Mouse (Mus musculus) neural tube, embryonic 11.5 days (tissue): ENCODE data around the gene F11r. TPM values are rescaled to one million over a fixed set of nuclear protein-coding genes. Genes with fewer than 3 reads are reported as not detected.
"Not testable (repeated sequence)": the region's sequence is repeated elsewhere in the genome, so short reads cannot be mapped to it uniquely, and the experiment has no call there.

ENCODE experiments used
- ATAC-seq: fragments of 200-750 bp; cut with Nextera tagmentation; 2 replicates; pipeline ENCODE4 v1.8.0; 2017; ENCODE audit warnings: moderate number of reproducible peaks, mild to moderate bottlenecking, moderate TSS enrichment, moderate library complexity; ENCODE audit not compliant: insufficient read depth, low FRiP score, low TSS enrichment
- DNase-seq: peaks from one replicate; pipeline ENCODE4 v3.0.0-alpha.2; 2015; ENCODE audit warnings: low spot score
- H3K27ac ChIP-seq: fragments of 300-500 bp; sonication (generic); 2 replicates; pipeline ENCODE4 v1.5.1; 2014; ENCODE audit warnings: low read depth, mild to moderate bottlenecking, low read length
- H3K27me3 ChIP-seq: fragments of 300-500 bp; sonication (generic); 2 replicates; pipeline ENCODE4 v1.6.1; 2014; ENCODE audit warnings: mild to moderate bottlenecking, low read length, mixed read lengths; ENCODE audit not compliant: control insufficient read depth, insufficient read depth
- H3K36me3 ChIP-seq: fragments of 300-500 bp; sonication (generic); 2 replicates; pipeline ENCODE4 v1.6.1; 2014; ENCODE audit warnings: mild to moderate bottlenecking, low read length, moderate library complexity, mixed read lengths; ENCODE audit not compliant: control insufficient read depth, insufficient read depth
- H3K4me1 ChIP-seq: fragments of 300-500 bp; sonication (generic); 2 replicates; pipeline ENCODE4 v1.6.1; 2014; ENCODE audit warnings: low read length, mixed read lengths; ENCODE audit not compliant: control insufficient read depth, insufficient read depth
- H3K4me2 ChIP-seq: fragments of 300-500 bp; sonication (generic); 2 replicates; pipeline ENCODE4 v1.6.1; 2014; ENCODE audit warnings: low read depth, mild to moderate bottlenecking, moderate library complexity
- H3K4me3 ChIP-seq: fragments of 300-500 bp; sonication (generic); 2 replicates; pipeline ENCODE4 v1.5.1; 2014; ENCODE audit warnings: low read depth, low read length
- H3K9ac ChIP-seq: fragments of 300-500 bp; sonication (generic); 2 replicates; pipeline ENCODE4 v1.6.1; 2014; ENCODE audit warnings: mild to moderate bottlenecking, low read length
- H3K9me3 ChIP-seq: fragments of 300-500 bp; sonication (generic); 2 replicates; pipeline ENCODE4 v1.6.1; 2016; ENCODE audit warnings: low read length; ENCODE audit not compliant: control insufficient read depth
- WGBS: fragments of 180-500 bp; shearing (Covaris S2); extraction: QIAGEN DNeasy Blood & Tissue Kit; methylation state at CpG from one replicate; pipeline ENCODE4 v1.1.7; 2014; 5-methylcytosine and 5-hydroxymethylcytosine counted together
- polyA plus RNA-seq: library from polyadenylated mRNA; unstranded; fragments of >200 nt; fragmentation: Nextera tagmentation; extraction: Ambion mirVana; gene quantifications from 2 replicates; pipeline ENCODE4 v1.2.1, GENCODE M21; 2014

Gene F11r
- polyA plus RNA-seq, 1 experiment from 2014 or later: 21.0 TPM

- Histone ChIP-seq H3K27ac (no peak overlapping the region), H3K27me3 (no peaks in the 10 kb centered on the region), H3K36me3 (no peaks in the 10 kb centered on the region), H3K4me1 (no peaks in the 10 kb centered on the region), H3K9me3 (no peaks in the 10 kb centered on the region), H3K4me2 (no peak overlapping the region), H3K9ac (no peak overlapping the region), H3K4me3 (no peak overlapping the region)
- ATAC-seq (no peak), DNase-seq (no peak)
- 90% methylated on average over 5 of the region's 5 CpGs for WGBS
Observed at GRCm38 (mm10) chr1:171470896-171471295, 33.6 kb downstream of the F11r start.

GRCm38 (mm10) chr1:171471452-171471851 lies 34.1 kb downstream of the F11r start:
- WGBS: 48% methylated on average over 1 of the region's 1 CpGs

GRCm38 (mm10) chr1:171471941-171472340 lies 34.6 kb downstream of the F11r start:
- H3K9me3 ChIP-seq, H3K4me3 ChIP-seq, DNase-seq, H3K4me2 ChIP-seq, H3K4me1 ChIP-seq, H3K36me3 ChIP-seq, H3K27ac ChIP-seq, H3K27me3 ChIP-seq, H3K9ac ChIP-seq, ATAC-seq: not testable (repeated sequence)
- WGBS: 90% methylated on average over 8 of the region's 8 CpGs

More at GRCm38 (mm10) chr1:171471452-171471851, 34.1 kb downstream of the F11r start:
- no peak for DNase-seq
- Histone ChIP-seq H3K27ac (no peak overlapping the region), H3K9ac (no peak overlapping the region), H3K4me3 (no peak overlapping the region), H3K4me1 (no peaks in the 10 kb centered on the region), H3K4me2 (no peak overlapping the region), H3K9me3 (no peaks in the 10 kb centered on the region), H3K36me3 (no peaks in the 10 kb centered on the region), H3K27me3 (no peaks in the 10 kb centered on the region)
- ATAC-seq: no peak

DNA sequence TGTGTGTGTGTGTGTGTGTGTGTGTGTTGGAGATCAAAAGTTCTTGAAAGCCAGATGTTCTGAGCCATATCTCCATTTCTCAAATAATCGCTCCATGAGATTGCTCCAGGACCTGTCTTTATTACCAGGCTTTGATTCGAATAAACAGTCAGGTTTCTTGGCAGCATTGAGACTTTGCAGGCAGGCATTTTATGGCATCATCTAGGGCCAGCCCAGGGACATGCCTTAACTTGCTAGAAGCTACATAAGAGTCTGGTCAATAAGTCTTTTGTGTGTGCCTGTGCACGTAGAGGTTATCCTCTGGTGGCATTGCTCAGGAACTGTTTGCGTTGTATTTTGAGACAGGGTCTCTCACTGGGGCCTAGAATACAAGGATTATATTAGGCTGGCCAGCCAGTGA lies 36.2 kb downstream of the F11r start:
- H3K4me3 ChIP-seq: no peak overlapping the region
- no peaks in the 10 kb centered on the region for H3K27me3 ChIP-seq
- H3K9ac ChIP-seq: no peak overlapping the region
- no peak overlapping the region for H3K27ac ChIP-seq
- H3K9me3 ChIP-seq: no peaks in the 10 kb centered on the region
- whole genome bisulfite sequencing: 73% methylated on average over 4 of the region's 4 CpGs
- ATAC-seq (no peak), DNase-seq (no peak)
- H3K4me2 ChIP-seq: no peak overlapping the region
- H3K36me3 ChIP-seq: no peaks in the 10 kb centered on the region
- no peaks in the 10 kb centered on the region for H3K4me1 ChIP-seq

GRCm38 (mm10) chr1:171473920-171474640 lies 36.7 kb downstream of the F11r start:
- Histone ChIP-seq H3K36me3 (no peaks in the 10 kb centered on the region), H3K4me2 (no peak overlapping the region), H3K9me3 (no peaks in the 10 kb centered on the region), H3K4me3 (no peak overlapping the region), H3K4me1 (no peaks in the 10 kb centered on the region), H3K27ac (no peak overlapping the region), H3K27me3 (no peaks in the 10 kb centered on the region), H3K9ac (no peak overlapping the region)
- WGBS: 79% methylated on average over 9 of the region's 9 CpGs
- ATAC-seq (no peak), DNase-seq (no peak)

- H3K36me3 ChIP-seq: no peaks in the 10 kb centered on the region
- no peaks in the 10 kb centered on the region for H3K4me1 ChIP-seq
- H3K4me3 ChIP-seq: no peak overlapping the region
- no peak overlapping the region for H3K27ac ChIP-seq
- H3K9me3 ChIP-seq: no peaks in the 10 kb centered on the region
- 82% methylated on average over 8 of the region's 8 CpGs for WGBS
- DNase-seq (no peak), ATAC-seq (no peak)
- no peaks in the 10 kb centered on the region for H3K27me3 ChIP-seq
- no peak overlapping the region for H3K4me2 ChIP-seq
- H3K9ac ChIP-seq: no peak overlapping the region
Observed at GRCm38 (mm10) chr1:171477123-171477522, 39.8 kb downstream of the F11r start.

DNA sequence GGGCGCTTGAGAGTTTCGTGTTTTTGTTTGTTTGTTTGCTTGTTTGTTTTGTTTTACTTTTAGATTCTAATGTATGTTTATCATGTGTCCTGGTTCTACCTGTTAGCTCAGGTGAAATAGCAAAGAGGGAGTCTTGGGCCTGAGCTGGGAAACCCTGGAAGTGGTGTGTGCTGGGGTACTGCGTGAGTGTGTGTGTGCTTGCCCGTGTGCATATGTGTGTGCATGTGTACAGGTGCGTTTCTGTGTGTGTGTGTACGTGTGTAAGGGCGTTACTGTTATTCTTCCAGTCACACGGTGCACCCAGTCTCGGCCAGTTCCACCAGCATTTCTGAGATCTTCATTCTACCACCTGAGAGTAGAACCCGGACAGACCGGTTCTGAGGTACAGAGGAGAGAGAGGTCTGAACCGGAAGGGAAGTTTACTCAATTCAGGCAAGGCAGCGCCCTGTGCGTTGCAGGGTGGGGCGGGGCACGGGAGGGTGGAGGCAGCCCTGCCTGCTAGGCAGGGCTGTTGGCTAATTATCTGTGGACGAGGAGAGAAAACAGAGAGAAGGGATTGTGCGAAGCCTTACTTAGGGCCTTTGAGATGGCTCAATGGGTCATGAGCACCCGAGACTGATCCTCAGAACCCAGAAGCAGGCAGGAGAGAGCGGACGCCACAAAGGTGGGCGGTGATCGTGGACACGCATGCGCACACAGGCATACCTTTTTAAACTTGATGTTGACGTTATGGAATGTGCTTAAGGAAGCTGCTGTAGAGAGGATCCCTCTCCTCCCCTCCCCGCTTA lies 40.6 kb downstream of the F11r start:
- no peak overlapping the region; the same call in 1 of the 2 replicates for H3K9ac ChIP-seq
- WGBS: 67% methylated on average over 27 of the region's 27 CpGs
- DNase-seq: no peak
- H3K4me2 ChIP-seq: peak overlapping the region; percentile 39
- H3K4me3 ChIP-seq: peak overlapping the region; percentile 18; the same call in 1 of the 2 replicates
- no peaks in the 10 kb centered on the region for H3K9me3 ChIP-seq
- H3K27ac ChIP-seq: no peak overlapping the region
- H3K4me1 ChIP-seq: no peaks in the 10 kb centered on the region
- no peaks in the 10 kb centered on the region for H3K36me3 ChIP-seq
- H3K27me3 ChIP-seq: no peaks in the 10 kb centered on the region
- ATAC-seq: no peak

DNA sequence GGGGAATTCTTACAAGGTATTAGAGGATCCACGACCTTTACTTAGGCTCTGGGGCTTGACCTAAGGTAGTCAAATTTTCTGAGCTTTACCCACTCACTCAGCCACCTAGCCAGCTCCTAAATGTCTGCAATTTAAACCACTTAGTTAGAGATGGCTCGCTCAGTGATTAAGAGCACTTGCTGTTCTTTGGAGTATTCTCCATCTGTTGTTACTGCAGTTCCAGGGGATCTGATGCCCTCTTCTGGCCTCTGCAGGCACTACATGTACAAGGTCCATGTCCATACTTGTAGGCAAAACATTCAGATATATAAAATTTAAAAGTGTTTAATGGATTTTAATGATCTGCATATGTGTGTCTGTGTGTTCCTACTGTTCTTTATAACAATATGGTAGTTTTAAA lies 41.6 kb downstream of the F11r start:
- H3K4me1 ChIP-seq: no peaks in the 10 kb centered on the region
- no peak overlapping the region for H3K4me3 ChIP-seq
- 50% methylated on average over 2 of the region's 2 CpGs for WGBS
- ATAC-seq (no peak), DNase-seq (peak; percentile 33)
- no peak overlapping the region for H3K27ac ChIP-seq
- H3K27me3 ChIP-seq: no peaks in the 10 kb centered on the region
- H3K9ac ChIP-seq: no peak overlapping the region
- H3K4me2 ChIP-seq: no peak overlapping the region
- no peaks in the 10 kb centered on the region for H3K9me3 ChIP-seq
- no peaks in the 10 kb centered on the region for H3K36me3 ChIP-seq

DNA sequence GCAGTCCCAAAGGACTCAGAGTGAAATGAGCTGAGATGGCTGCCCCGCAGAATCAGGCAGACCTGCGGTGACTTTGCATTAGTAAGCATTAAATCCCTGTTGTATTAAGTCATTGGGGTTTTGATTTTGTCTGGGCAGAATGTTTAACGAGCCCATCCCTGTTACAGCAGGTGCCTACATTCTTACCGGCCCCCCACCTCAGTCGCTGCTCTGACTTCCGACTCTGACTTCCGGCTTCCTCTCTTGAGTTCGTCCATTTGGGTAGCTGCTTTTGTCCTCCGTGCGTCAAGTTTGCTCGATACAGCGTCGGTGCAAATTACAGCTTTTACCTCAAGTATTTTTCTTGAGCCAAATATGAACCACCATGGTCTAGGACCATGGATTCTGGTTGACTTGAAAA lies 56.9 kb downstream of the F11r start:
- Histone ChIP-seq H3K4me1 (no peaks in the 10 kb centered on the region), H3K27me3 (no peaks in the 10 kb centered on the region), H3K9ac (no peak overlapping the region), H3K9me3 (no peaks in the 10 kb centered on the region), H3K4me3 (no peak overlapping the region), H3K27ac (no peak overlapping the region), H3K36me3 (no peaks in the 10 kb centered on the region), H3K4me2 (no peak overlapping the region)
- WGBS: 93% methylated on average over 13 of the region's 13 CpGs
- DNase-seq (no peak), ATAC-seq (no peak)
